Mouse (Mus musculus): ENCODE results near the gene Smc1a. TPM values are rescaled to one million over a fixed set of nuclear protein-coding genes. Genes with fewer than 3 reads are reported as not detected.
"Not testable (repeated sequence)": the region's sequence is repeated elsewhere in the genome, so short reads cannot be mapped to it uniquely, and the experiment has no call there.

Smc1a gene
- polyA plus RNA-seq, 1 experiment from 2014 or later, result 117 TPM

DNA sequence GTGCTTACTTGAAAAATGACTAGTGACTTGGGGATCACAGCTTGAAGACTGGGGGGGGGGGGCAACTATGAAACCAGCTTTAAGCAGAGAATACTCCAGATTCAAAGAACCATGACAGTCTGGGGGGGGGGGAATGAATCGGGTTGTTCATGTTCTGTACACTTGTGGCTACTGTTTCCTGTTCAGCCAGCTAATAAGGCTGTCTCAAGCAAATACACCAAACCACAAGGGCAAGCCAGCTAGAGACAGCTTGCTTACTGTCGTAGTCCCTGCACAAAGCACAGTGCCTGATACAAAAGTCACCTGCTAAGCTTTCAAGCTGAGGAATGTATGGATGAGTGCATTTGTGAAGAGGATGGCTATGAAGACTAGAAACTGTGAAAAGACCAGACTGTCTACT, 49.4 kb downstream of the Smc1a start:
- Histone ChIP-seq H3K4me2 (no peak overlapping the region), H3K27ac (ENCODE audit: low read depth) (no peak overlapping the region), H3K27me3 (ENCODE audit: insufficient read depth, low read length) (no peaks in the 10 kb centered on the region; the same call in 1 of the 2 replicates), H3K9me3 (ENCODE audit: low read depth, low read length) (no peaks in the 10 kb centered on the region), H3K36me3 (ENCODE audit: insufficient read depth) (peaks cover 22% of the 10 kb centered on the region; the same call in 1 of the 2 replicates), H3K4me3 (ENCODE audit: low read depth, low read length) (no peak overlapping the region), H3K4me1 (ENCODE audit: insufficient read depth) (no peaks in the 10 kb centered on the region), H3K9ac (no peak overlapping the region)
- DNase-seq (no peak), ATAC-seq (ENCODE audit: insufficient read depth) (no peak)
- TF ChIP-seq CTCF (IDR thresholded peaks at IDR 0.05; ENCODE audit: low read depth), result no peak
- WGBS, result 78% methylated on average over 2 of the region's 2 CpGs

GRCm38 (mm10) chrX:152067789-152068188, 51.6 kb downstream of the Smc1a start:
- Histone ChIP-seq H3K4me2 (no peak overlapping the region), H3K4me1 (ENCODE audit: insufficient read depth) (no peaks in the 10 kb centered on the region), H3K9me3 (ENCODE audit: low read depth, low read length) (no peaks in the 10 kb centered on the region), H3K36me3 (ENCODE audit: insufficient read depth) (peaks cover 10% of the 10 kb centered on the region; the same call in 1 of the 2 replicates), H3K4me3 (ENCODE audit: low read depth, low read length) (no peak overlapping the region), H3K27ac (ENCODE audit: low read depth) (no peak overlapping the region), H3K9ac (no peak overlapping the region), H3K27me3 (ENCODE audit: insufficient read depth, low read length) (no peaks in the 10 kb centered on the region; the same call in 1 of the 2 replicates)
- WGBS, result 65% methylated on average over 1 of the region's 1 CpGs
- no peak for TF ChIP-seq CTCF (IDR thresholded peaks at IDR 0.05; ENCODE audit: low read depth)
- no peak for DNase-seq
- ATAC-seq (ENCODE audit: insufficient read depth), result no peak

DNA sequence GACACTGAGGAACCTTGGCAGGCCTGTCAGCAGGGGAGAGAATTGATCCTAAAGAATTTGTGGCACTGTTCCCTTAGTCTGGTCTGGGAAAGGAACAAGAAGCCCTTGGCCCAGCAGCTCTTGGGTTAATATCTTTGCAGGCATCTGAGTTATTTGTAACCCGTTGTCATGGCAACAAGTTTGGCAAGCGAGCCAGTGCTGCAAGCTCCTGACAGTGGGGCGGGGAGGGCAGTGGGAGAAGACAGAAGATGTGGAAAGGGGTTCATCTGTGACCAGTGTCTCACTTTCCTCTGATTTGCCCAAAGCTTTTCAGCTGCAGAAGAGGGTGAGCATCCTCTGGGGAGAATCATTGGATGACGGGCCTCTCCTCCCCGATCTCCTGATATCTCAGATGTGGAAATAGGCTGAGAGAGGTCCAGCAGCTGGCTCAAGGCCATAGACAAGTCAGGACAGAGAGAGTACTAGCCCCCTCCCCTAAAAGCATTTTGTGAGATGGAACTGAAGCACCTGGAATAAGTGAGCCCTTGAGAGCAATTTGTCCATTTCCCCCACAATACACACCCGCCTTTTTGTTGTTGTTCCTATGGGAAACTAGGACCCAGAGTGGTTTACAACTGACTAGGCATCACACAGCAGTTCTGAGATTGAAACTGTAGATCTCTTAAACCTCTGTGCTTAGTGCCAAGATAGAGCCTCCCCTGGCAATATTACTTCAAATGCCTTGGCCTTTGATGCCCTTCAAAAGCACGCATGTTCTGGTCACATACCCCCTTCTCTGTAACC, 73.8 kb downstream of the Smc1a start:
- H3K9ac ChIP-seq; H3K4me2 ChIP-seq; H3K9me3 ChIP-seq (ENCODE audit: low read depth, low read length); H3K36me3 ChIP-seq (ENCODE audit: insufficient read depth); H3K4me1 ChIP-seq (ENCODE audit: insufficient read depth); H3K4me3 ChIP-seq (ENCODE audit: low read depth, low read length); H3K27ac ChIP-seq (ENCODE audit: low read depth); H3K27me3 ChIP-seq (ENCODE audit: insufficient read depth, low read length): not testable (repeated sequence)
- DNase-seq, result peak; percentile 79
- ATAC-seq (ENCODE audit: insufficient read depth), result peak; percentile 62
- 21% methylated on average over 6 of the region's 7 CpGs for WGBS

GRCm38 (mm10) chrX:152097572-152097971, 81.3 kb downstream of the Smc1a start:
- Histone ChIP-seq H3K4me2 (no peak overlapping the region), H3K4me1 (ENCODE audit: insufficient read depth) (no peaks in the 10 kb centered on the region), H3K9me3 (ENCODE audit: low read depth, low read length) (no peaks in the 10 kb centered on the region), H3K27ac (ENCODE audit: low read depth) (no peak overlapping the region), H3K36me3 (ENCODE audit: insufficient read depth) (no peaks in the 10 kb centered on the region), H3K4me3 (ENCODE audit: low read depth, low read length) (no peak overlapping the region), H3K27me3 (ENCODE audit: insufficient read depth, low read length) (peaks cover 1% of the 10 kb centered on the region; the same call in 1 of the 2 replicates), H3K9ac (no peak overlapping the region)
- 65% methylated on average over 1 of the region's 1 CpGs for WGBS
- ATAC-seq (ENCODE audit: insufficient read depth) (no peak), DNase-seq (no peak)
- no peak for TF ChIP-seq CTCF (IDR thresholded peaks at IDR 0.05; ENCODE audit: low read depth)

Other genes with a start within 250 kb of the Smc1a start
- 65.1 and 66.5 TPM in 2 replicates for gene Huwe1, start 215.6 kb upstream of the Smc1a start, polyA plus RNA-seq (2014; fragmentation: Nextera tagmentation; extraction: Ambion mirVana)
- gene Hsd17b10, start 14.6 kb upstream of the Smc1a start, polyA plus RNA-seq (2014; fragmentation: Nextera tagmentation; extraction: Ambion mirVana), result 219 and 223 TPM in 2 replicates
- gene Ribc1, start 133 bp upstream of the Smc1a start, polyA plus RNA-seq (2014; fragmentation: Nextera tagmentation; extraction: Ambion mirVana), result 1.5 and 2.0 TPM in 2 replicates
- 3.8 and 4.2 TPM in 2 replicates for gene Iqsec2, start 127.8 kb downstream of the Smc1a start, polyA plus RNA-seq (2014; fragmentation: Nextera tagmentation; extraction: Ambion mirVana)
- gene Kdm5c, start 216.6 kb downstream of the Smc1a start, polyA plus RNA-seq (2014; fragmentation: Nextera tagmentation; extraction: Ambion mirVana), result 34.0 and 50.5 TPM in 2 replicates

Data from lung, embryonic 14.5 days (tissue).